Mouse (Mus musculus) gonadal fat pad, adult 2 months (tissue): ENCODE measurements at regions not wholly inside any gene's neighbourhood (a gene's known extent, or its start where the extent isn't known, plus 50 kb on each side); places are given as distances from the start of the nearest gene placed in this dataset.

ENCODE experiments used
- DNase-seq: peaks from one replicate; pipeline ENCODE4 v3.0.0-alpha.2; 2012; ENCODE audit warnings: low read depth

GRCm38 (mm10) chr6:50777827-50778226 lies 123.6 kb upstream of the Npvf start:
- no peak for DNase-seq

DNA sequence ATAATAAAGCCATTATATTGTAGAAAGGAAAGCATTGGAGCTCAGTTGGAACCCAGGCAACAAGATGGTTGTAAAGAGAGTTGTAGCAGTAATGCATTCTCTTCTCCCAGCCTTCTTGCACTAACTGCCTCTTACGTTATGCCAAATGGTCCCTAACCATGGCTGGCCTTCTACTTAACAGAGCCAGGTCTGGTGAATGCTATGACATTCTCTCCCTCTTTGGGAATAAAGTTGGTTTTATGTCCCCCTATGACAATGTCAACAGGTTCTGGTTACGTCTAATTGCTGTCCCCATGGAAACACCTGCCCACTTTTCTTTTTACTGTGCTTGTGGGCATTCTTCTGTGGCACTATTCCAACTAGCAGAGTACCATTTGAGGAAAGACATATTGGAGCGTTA lies 126.4 kb upstream of the Npvf start:
- DNase-seq = no peak

DNA sequence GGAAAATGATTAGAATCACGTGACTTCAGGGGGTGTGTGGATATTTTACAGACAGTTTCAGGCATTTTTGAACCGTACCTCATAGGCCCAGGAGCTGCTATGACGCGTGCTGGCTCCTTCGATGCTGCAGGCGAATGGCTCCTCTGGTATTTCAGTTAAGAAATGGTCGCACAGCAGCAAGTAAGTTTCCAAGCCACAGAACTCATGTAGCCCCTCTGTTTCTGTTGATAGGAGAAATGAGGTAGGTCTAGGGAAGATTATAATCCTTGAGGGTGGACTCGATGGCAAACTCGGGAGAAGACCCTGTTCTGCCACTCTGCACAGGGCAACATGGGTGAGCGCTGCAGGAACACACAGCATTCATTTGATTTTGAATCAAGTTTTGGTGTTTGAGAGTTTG lies 127.0 kb upstream of the Npvf start:
- DNase-seq = no peak

DNA sequence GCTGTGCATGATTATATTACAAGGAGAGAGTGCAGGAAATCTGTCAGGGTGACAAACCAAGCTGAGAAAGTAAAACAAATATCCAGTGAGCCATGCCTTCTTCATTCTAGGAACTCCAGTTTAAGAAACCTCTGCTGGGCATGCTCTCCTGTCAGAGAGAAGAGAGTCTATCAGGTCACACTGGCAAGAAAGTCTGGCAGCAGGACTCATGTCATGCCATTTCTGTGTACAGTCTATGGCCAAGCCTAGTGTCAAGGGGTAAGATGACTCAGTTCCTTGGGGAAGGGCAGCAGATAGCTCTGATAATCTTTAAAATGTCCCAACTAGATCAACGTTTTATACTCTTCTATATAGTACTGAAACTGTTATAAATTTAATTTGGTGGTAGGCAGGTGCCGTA lies 128.0 kb upstream of the Npvf start:
- DNase-seq = no peak

DNA sequence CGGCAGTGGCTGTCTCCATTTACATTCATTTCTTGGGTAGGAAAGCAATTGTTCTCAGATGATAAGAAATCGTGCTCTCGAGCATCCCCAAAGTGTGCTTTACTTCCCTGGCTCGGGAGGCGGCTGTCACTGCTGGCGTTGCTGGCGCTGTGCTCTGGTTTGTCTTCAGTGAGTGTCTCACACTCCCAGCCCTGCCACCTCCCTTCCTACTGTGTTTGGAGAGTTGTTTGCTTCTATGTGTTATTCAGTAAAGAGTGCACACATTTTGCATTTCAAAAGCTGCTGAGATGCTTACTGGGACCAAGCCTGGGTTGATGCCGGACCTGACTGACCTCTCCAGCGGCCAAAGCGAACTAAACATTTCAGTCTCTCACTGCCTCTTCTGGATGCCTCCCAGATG lies 129.3 kb upstream of the Npvf start:
- DNase-seq = no peak

- DNase-seq = no peak
Measured at GRCm38 (mm10) chr6:50784381-50784780, 130.1 kb upstream of the Npvf start.

- DNase-seq = no peak
Measured at GRCm38 (mm10) chr6:50787666-50788065, 133.4 kb upstream of the Npvf start.

DNA sequence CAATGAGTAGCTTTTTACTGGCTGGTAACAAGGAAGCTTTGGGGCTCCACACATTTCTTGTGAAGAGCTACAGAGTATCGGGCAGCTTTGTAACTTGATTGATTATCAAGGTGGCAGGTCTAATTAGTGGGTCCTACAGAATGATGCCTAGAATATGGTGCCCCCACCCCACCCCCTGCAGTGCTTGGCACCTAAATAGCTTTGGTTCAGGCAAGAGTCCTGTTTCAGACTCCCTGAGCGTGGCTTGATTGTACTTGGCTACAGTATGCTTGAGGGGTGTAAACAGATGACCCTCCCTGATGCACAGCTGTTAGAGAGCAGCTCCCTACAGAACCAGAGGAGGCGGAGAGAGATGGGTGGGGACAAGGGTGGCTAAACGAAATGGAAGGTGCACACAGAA lies 145.7 kb upstream of the Npvf start:
- no peak for DNase-seq

DNA sequence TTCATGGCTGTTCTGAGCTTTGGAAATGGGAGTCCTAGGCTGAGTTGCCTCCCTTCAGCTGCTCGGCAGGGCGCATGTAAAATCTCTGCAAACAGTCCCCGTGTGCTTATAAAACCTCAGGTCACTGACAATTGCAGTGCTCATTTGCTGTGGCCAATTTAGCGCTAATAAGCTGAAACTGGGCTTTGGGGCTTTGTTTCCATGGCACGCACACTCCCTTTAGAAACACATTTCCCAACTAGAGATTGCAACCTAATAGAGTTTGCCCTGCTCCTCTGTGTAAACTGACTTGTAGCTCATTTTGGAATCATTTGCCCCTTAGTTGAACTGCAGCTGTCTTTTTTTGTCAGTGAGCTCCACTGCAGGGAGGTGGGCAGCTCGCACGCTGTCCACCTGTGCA lies 148.7 kb upstream of the Npvf start:
- no peak for DNase-seq

- DNase-seq = no peak
Measured at GRCm38 (mm10) chr6:50804477-50805005, 150.3 kb upstream of the Npvf start.

DNA sequence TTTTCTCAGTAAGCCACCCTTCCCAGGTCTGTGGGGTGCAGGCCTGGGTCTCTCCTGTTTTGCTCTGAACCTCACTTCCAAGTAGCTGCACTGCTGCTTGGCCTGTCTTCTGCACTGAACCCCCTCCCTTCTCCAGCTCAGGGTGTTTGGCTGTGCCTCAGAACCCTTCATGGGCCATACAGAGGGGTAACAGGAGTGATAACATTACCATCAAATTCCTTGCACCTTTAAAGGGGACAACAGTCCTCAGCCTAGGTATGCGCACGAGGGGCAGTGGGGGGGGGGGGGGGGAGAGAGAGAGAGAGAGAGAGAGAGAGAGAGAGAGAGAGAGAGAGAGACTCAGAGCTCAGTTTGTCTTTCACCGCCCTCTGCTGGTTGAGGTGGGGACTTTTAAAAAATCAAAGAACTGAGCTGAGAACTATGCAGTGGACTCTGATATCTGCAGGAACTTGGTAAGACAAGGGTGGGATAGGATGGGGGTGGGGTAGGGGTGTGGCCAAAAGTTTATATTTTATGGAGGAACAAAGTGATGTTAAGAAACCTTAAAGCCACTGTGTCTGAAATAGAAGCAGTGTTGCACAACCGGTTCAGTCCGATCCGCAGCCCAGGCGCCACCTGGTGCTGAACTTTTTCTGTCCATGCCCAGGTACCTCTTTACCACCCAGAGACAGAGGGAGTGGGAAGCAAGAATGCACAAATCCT lies 152.3 kb upstream of the Npvf start:
- no peak for DNase-seq

DNA sequence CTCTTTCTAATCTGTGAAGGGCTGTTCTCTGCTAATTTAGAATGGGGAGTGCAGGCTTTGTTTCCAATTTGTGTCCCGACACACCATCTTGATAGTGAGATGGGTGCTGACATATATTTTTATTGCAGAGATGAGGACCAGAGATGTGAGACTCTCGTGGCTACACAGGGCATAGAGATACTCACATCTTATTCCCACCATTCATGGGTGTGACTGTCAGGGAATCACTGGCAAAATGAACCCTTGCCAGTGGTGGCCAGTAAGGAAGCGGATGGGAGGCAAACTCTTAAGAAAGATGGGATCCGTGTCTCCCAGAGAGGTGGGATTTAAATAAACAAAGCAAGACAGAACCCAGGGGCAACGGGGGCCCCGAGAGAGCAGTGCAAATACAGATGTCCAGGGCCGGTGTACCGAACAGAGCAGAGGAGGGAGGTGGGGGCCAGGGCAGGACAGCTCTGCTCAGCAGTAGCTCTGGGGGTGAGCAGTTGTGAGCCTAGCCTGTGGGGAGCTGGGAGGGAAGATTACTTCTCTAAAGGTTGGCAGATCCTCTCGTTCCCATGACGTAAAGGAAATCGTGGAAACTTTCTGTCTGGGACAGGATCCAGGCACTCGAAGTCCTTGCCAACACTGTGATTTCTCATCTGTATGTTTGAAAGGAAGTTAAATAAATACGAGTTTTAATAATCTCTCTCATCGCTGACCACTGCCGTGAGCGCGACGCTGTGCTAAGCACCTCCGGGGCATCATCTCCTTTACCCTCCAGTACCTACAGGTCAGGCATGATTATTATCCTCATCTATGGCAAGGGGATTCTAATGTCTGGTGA lies 153.2 kb upstream of the Npvf start:
- DNase-seq = no peak

GRCm38 (mm10) chr6:50808126-50808525 lies 153.9 kb upstream of the Npvf start:
- no peak for DNase-seq

- DNase-seq = no peak
Measured at GRCm38 (mm10) chr6:50808811-50809668, 154.8 kb upstream of the Npvf start.

GRCm38 (mm10) chr6:50809669-50809983 lies 155.4 kb upstream of the Npvf start:
- DNase-seq = no peak

- DNase-seq = no peak
Measured at GRCm38 (mm10) chr6:50814936-50815500, 160.8 kb upstream of the Npvf start.

- no peak for DNase-seq
Measured at GRCm38 (mm10) chr6:50815579-50815978, 161.3 kb upstream of the Npvf start.

GRCm38 (mm10) chr6:50817430-50817829 lies 163.2 kb upstream of the Npvf start:
- DNase-seq = no peak

DNA sequence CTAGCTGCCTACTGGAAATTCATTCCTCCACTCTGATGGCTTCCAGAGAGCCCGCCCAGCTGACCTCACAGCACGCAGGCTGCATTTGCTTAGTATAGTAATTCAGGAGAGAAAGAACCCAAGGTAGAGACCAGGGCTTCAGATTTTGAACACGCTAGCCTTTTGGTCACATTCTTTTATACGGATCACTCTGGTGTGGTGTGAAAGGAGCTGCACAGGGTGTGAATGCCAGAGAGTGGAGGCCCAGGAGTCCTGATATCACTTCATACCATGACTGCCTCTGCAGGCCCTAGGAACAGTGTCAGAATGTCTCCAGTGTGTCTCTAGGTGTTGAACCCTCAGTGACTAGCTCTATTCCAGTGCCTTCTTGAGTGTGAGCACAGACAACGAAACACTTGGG lies 164.2 kb upstream of the Npvf start:
- no peak for DNase-seq

DNA sequence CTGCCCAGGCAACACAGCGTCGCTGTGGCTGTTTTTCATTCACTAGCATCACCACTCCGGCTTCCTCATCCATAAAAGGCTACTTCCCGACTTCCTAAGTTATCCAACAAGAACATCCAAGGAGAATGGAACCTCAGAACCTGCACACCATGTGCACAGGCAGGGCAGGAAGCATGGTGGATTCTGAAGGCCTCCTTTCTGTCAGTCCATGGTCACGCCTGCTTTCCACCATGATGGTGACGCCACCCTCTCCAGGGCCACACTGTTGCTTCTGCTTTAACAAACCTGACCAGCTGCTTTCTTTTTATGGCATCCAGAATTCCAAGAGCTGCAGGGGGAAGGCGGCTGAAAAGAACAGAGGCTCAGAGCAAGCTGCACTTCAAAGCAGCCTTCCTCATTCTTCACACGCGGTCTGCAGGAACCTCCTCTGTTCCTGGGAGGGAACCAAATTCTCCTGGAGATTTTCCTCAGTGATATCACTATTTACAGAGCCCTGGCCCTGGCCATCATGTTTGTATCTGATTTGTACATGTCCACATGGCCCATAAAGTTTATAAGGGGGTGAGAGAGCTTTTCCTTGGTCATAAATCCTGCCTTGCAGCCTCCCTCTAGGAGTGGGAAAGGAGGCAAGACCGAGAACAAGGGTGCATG lies 164.8 kb upstream of the Npvf start:
- DNase-seq = no peak

DNA sequence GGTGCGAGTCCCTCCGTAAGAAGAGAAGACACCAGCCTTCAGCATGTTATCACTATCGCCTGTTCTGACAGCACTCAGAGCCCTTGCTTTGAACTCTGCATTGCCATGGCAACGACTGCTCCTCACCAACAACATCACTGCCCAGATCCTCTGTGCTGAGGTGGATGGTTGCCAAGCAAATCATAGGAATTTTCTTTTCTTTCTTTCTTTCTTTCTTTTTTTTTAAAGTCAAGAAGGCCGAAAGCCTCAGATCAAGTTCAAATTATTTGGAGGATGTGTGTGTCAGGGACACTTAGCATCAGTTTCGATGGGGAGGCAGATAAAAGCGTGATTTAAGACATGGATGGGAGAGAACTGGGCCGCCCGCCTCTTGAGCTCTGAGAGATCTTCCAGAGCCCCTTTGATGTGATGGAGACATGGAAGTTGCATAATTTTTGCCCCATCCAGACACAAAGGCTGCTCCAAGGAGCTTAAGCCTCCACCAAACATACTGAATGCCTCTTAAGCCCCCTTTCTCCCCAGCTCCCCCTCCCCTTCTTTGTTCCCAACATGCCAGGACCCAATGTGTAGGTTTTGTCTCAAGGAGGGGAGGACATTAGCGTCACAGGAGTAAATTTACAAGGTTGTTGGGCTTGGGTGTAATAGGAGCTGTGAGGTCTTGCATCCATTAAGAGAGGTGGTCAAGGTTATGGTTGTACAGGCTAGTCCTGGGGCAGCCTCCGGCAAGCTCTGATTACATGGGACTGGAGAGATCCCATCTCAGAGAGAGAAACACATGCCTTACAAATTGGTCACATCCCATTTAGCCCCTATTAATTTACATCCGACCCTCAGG lies 167.4 kb upstream of the Npvf start:
- DNase-seq = no peak
